Mouse (Mus musculus): ENCODE data around the gene Akr1c14.

DNA sequence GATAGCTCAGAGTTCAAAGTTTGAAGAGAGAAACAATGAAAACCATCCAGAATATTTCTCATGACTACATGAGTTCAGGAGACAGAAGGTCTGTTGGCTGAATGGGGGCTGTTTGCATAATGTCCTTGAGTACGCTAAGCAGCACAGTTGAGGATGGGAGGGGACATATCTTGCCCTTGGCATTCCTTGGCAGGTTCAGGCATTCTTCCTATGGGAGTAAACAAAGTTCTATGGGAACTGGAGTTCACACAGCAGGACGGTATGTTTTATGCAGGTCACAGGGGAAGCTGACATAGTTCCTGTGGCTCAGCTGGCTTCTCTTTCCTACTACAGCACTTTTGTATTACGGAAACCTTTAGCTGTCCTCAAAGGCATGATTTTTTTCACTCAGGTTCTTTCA, 6.6 kb downstream of the Akr1c14 start:
- TF ChIP-seq CTCF (IDR thresholded peaks at IDR 0.05; ENCODE audit: borderline replicate concordance, insufficient read depth, low read depth, low read length) (no peak), POLR2A (IDR thresholded peaks at IDR 0.05; ENCODE audit: borderline replicate concordance, insufficient read depth, low read length) (no peak)

All from cerebellum, adult 2 months (tissue).